Mouse (Mus musculus): ENCODE measurements around the gene Lrp2. TPM values are rescaled to one million over a fixed set of nuclear protein-coding genes. Genes with fewer than 3 reads are reported as not detected.
A peak's percentile ranks its signal among the peaks of the same experiment; 100 is the strongest.

Lrp2 gene
- polyA plus RNA-seq, 1 experiment from 2014 or later: 1.3 TPM

DNA sequence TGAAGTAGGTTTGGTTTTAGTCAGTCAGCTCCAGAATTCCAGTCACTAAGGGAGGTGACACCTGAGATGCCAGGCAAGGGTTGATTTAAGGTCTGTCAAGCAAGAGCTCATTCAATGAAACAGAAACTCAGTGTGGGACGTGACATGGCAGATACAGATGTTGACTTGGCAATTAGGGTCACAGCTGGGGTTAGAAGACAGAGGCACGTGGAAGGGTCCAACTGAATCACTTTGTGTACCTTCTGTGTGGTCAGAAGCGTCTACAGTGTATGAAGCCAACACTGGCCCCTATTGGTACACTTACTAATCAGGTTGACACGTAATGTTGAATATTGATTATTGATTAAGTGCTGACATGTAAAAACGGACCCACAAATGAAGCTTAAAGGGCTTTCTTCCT, 161.0 kb downstream of the Lrp2 start:
- Histone ChIP-seq H3K27me3 (peaks cover 9% of the 10 kb centered on the region; the same call in 1 of the 2 replicates), H3K9ac (no peak overlapping the region), H3K4me2 (no peak overlapping the region), H3K9me3 (no peaks in the 10 kb centered on the region), H3K4me3 (no peak overlapping the region), H3K4me1 (replicated peaks) (no peaks in the 10 kb centered on the region), H3K27ac (no peak overlapping the region), H3K36me3 (no peaks in the 10 kb centered on the region)
- 60% methylated on average over 5 of the region's 5 CpGs for WGBS
- no peak for ATAC-seq (ENCODE audit: low FRiP score)

DNA sequence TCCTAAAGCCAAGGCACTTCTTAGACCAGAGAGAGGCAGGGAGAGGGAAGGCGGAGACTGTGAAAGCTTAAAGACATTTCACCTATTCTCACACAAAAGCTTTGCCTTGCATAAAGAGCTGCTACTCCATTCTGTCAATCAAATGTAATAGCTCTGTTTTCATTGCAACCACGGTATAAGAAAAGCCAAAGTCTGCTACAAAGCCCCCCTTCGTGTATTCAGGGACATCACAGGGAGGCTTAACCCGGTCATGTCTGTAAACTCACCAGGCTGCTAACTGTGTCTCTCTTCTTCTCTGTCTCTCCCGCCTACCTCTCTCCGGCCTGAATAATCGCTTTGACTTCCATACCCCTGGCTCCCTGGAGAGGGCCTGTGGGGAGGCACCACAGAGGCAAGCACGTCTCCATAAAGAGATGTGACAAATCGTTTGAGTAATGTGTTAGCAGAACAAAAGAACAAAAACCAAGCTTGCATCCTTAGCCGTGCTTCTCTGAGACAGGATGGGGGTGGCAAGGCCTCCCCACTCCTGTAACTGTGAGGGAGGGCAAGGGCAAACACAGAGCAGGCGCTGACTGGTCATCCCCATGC, 167.5 kb downstream of the Lrp2 start:
- Histone ChIP-seq H3K4me2 (peak overlapping the region; percentile 23), H3K27me3 (peaks cover 16% of the 10 kb centered on the region; the same call in 1 of the 2 replicates), H3K4me1 (replicated peaks) (peaks cover 17% of the 10 kb centered on the region), H3K27ac (peak overlapping the region; percentile 8), H3K36me3 (no peaks in the 10 kb centered on the region), H3K9ac (0 out of 2 replicates have a peak overlapping the region, but pooled peaks have one; percentile 25), H3K9me3 (no peaks in the 10 kb centered on the region), H3K4me3 (no peak overlapping the region)
- WGBS: 4% methylated on average over 11 of the region's 11 CpGs
- peak; percentile 83 for ATAC-seq (ENCODE audit: low FRiP score)

GRCm38 (mm10) chr2:69415070-69415469, 170.8 kb downstream of the Lrp2 start:
- 93% methylated on average over 6 of the region's 6 CpGs for WGBS
- no peak overlapping the region for H3K27ac ChIP-seq
- ATAC-seq (ENCODE audit: low FRiP score): no peak

DNA sequence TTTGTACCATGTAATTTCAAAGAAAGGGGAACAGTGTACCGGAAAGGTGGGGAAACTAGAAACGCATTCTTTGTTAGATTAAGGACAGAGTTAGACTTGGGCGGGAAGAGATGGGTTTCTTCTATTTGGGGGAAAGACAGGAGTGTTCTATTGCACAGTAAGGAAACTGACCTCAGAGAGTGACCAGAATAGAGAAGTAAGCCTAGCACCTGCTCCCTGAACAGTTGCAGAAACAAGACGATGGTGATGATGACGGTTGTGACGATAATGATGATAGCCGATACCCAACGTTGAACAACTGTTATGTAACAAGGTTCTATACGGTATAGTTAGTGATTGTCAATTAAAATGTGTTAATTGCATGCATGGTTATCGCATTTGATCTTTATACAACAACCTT, 171.3 kb downstream of the Lrp2 start:
- H3K27me3 ChIP-seq: peaks cover 7% of the 10 kb centered on the region; the same call in 1 of the 2 replicates
- no peaks in the 10 kb centered on the region for H3K36me3 ChIP-seq
- 96% methylated on average over 10 of the region's 10 CpGs for WGBS

More at GRCm38 (mm10) chr2:69415070-69415469, 170.8 kb downstream of the Lrp2 start:
- H3K4me3 ChIP-seq: no peak overlapping the region
- peaks cover 7% of the 10 kb centered on the region; the same call in 1 of the 2 replicates for H3K27me3 ChIP-seq
- no peaks in the 10 kb centered on the region for H3K9me3 ChIP-seq
- peaks cover 17% of the 10 kb centered on the region for H3K4me1 ChIP-seq (replicated peaks)
- no peak overlapping the region for H3K9ac ChIP-seq
- H3K4me2 ChIP-seq: no peak overlapping the region
- H3K36me3 ChIP-seq: no peaks in the 10 kb centered on the region

GRCm38 (mm10) chr2:69405692-69406091, 180.2 kb downstream of the Lrp2 start:
- Histone ChIP-seq H3K4me1 (replicated peaks) (no peaks in the 10 kb centered on the region), H3K27me3 (no peaks in the 10 kb centered on the region), H3K9me3 (no peaks in the 10 kb centered on the region), H3K4me2 (no peak overlapping the region), H3K9ac (no peak overlapping the region), H3K36me3 (no peaks in the 10 kb centered on the region), H3K4me3 (no peak overlapping the region), H3K27ac (no peak overlapping the region)
- 94% methylated on average over 5 of the region's 5 CpGs for WGBS
- ATAC-seq (ENCODE audit: low FRiP score): no peak

More for the DNA sequence above, 171.3 kb downstream of the Lrp2 start:
- H3K9ac ChIP-seq: no peak overlapping the region
- no peak overlapping the region for H3K27ac ChIP-seq
- no peak for ATAC-seq (ENCODE audit: low FRiP score)
- no peak overlapping the region for H3K4me3 ChIP-seq
- H3K4me1 ChIP-seq (replicated peaks): peaks cover 17% of the 10 kb centered on the region
- H3K4me2 ChIP-seq: no peak overlapping the region
- H3K9me3 ChIP-seq: no peaks in the 10 kb centered on the region

DNA sequence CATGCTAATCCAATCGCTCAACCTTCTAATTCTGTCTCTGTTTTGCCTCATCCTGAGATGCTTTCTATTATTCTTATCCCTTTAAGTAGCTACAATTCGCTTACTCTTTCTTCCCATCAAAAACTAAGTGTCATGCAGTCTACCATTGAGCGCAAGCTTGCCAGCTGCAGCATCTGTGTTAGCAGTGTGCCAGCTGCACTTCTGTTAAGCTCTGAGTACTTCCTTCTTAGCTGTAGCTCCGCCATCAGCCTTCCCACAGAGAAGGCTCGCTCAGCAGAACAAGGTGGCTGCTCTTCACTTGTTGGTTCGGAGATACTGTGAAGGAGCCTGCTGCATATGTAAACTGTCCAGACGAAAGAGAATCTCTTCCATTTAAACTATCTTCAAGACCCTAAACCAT, 183.6 kb downstream of the Lrp2 start:
- H3K36me3 ChIP-seq: no peaks in the 10 kb centered on the region
- H3K4me2 ChIP-seq: no peak overlapping the region
- WGBS: 86% methylated on average over 7 of the region's 7 CpGs
- no peak for ATAC-seq (ENCODE audit: low FRiP score)
- no peak overlapping the region for H3K4me3 ChIP-seq
- H3K9ac ChIP-seq: no peak overlapping the region
- no peaks in the 10 kb centered on the region for H3K4me1 ChIP-seq (replicated peaks)
- no peaks in the 10 kb centered on the region for H3K9me3 ChIP-seq
- no peaks in the 10 kb centered on the region for H3K27me3 ChIP-seq
- H3K27ac ChIP-seq: no peak overlapping the region

GRCm38 (mm10) chr2:69401891-69402290, 184.0 kb downstream of the Lrp2 start:
- WGBS: 92% methylated on average over 6 of the region's 6 CpGs
- Histone ChIP-seq H3K9ac (no peak overlapping the region), H3K36me3 (no peaks in the 10 kb centered on the region), H3K4me1 (replicated peaks) (no peaks in the 10 kb centered on the region), H3K9me3 (no peaks in the 10 kb centered on the region), H3K27ac (no peak overlapping the region), H3K4me3 (no peak overlapping the region), H3K4me2 (no peak overlapping the region), H3K27me3 (no peaks in the 10 kb centered on the region)
- no peak for ATAC-seq (ENCODE audit: low FRiP score)

DNA sequence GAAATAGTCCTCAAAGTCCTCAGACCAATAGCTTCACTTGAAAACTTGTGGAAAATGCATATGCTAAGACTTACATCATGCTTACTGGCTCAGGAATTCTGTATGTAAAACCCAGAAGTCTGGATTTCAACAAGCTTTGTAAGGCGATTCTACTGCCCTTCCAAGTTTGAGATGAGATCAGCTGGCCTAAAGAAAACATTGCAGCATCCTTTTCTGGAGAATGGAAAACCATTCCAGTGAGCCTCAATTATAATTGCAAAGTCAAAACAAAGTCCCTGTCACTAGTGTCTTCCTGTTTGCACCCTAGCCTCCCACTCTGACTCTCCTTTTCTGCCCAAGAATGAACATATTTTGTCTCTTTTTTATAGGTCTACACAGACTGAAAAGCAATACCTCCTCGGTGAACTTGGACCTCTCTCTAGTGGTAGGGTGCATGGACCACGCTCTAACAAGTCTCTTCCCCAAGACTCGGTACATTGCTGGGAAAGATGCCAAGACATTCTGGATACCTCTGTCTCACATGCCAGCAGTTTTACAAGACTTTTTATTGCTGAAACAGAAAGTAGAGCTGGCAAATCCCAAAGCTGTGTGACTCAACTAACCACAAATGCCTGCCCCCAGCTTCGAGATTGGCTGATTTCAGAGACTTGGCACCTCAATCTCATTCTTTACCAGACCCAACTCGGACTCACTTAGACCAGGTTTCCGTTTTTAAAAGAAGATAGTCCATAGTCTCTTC, 184.8 kb downstream of the Lrp2 start:
- Histone ChIP-seq H3K9me3 (no peaks in the 10 kb centered on the region), H3K27me3 (no peaks in the 10 kb centered on the region), H3K9ac (no peak overlapping the region), H3K4me2 (no peak overlapping the region), H3K4me1 (replicated peaks) (no peaks in the 10 kb centered on the region), H3K27ac (no peak overlapping the region), H3K36me3 (no peaks in the 10 kb centered on the region), H3K4me3 (no peak overlapping the region)
- ATAC-seq (ENCODE audit: low FRiP score): no peak
- 86% methylated on average over 7 of the region's 7 CpGs for WGBS

GRCm38 (mm10) chr2:69396760-69397435, 189.0 kb downstream of the Lrp2 start:
- Histone ChIP-seq H3K27ac (no peak overlapping the region), H3K9ac (no peak overlapping the region), H3K27me3 (no peaks in the 10 kb centered on the region), H3K4me3 (no peak overlapping the region), H3K36me3 (no peaks in the 10 kb centered on the region), H3K4me1 (replicated peaks) (no peaks in the 10 kb centered on the region), H3K9me3 (no peaks in the 10 kb centered on the region), H3K4me2 (no peak overlapping the region)
- ATAC-seq (ENCODE audit: low FRiP score): no peak
- 90% methylated on average over 12 of the region's 12 CpGs for WGBS

DNA sequence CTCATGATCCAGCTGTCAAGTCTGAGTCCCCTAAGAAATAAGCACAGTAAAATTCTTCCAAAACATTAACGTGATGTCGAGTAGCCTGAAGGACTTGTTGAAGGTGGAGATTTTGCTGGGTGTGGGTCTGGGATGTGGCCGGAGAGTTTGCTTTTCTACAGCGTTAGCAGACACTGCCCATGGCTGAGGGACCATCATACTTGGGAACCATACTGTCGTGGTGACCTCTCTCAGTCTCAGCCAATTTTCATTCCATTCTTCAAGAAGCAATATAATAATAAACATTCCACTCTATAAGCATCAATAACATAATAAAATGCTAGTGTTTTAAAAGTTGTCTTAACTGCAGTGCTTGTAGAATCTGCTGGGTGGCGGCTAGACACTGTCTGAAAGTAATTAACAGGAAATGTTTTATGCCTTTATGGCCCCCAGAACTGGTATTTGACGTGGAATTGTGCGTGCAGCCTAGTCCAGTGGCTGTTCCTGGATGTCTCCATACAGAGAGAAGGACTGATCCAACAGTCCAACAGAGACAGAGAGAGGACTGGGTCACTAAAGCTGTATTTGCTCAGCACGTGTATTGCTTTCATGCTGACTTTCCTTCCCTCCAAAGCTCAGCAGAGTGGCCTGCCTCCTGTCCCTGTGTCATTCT, 190.1 kb downstream of the Lrp2 start:
- H3K4me1 ChIP-seq (replicated peaks): no peaks in the 10 kb centered on the region
- H3K36me3 ChIP-seq: no peaks in the 10 kb centered on the region
- no peak overlapping the region for H3K9ac ChIP-seq
- H3K27me3 ChIP-seq: no peaks in the 10 kb centered on the region
- H3K9me3 ChIP-seq: no peaks in the 10 kb centered on the region
- no peak overlapping the region for H3K27ac ChIP-seq
- ATAC-seq (ENCODE audit: low FRiP score): no peak
- H3K4me3 ChIP-seq: no peak overlapping the region
- 80% methylated on average over 9 of the region's 9 CpGs for WGBS
- H3K4me2 ChIP-seq: no peak overlapping the region

- Histone ChIP-seq H3K9me3 (no peaks in the 10 kb centered on the region), H3K4me3 (no peak overlapping the region), H3K36me3 (no peaks in the 10 kb centered on the region), H3K4me2 (no peak overlapping the region), H3K4me1 (replicated peaks) (no peaks in the 10 kb centered on the region), H3K27me3 (no peaks in the 10 kb centered on the region), H3K9ac (no peak overlapping the region), H3K27ac (no peak overlapping the region)
- 87% methylated on average over 2 of the region's 2 CpGs for WGBS
- no peak for ATAC-seq (ENCODE audit: low FRiP score)
Observed at GRCm38 (mm10) chr2:69393947-69394346, 191.9 kb downstream of the Lrp2 start.
